In genomic region chr7:141478270-141478748, GRCm38 (mm10) we compare ENCODE assay signal across 12 mouse cellular contexts. TPM values are rescaled to one million over a fixed set of nuclear protein-coding genes. Genes with fewer than 3 reads are reported as not detected.
DNase-seq lines count a peak whose midpoint lies in the region; ATAC-seq and TF ChIP-seq lines count a peak whose summit lies in the region.
"Had no signal": no experiment of that assay in that cellular context is flagged by ENCODE, and none has a peak within 500 bp of the region (broad histone marks: within the 10 kb centered on the region; RNA-seq: fewer than 3 reads in every experiment).

No protein-coding gene starts in this region.

- TF ChIP-seq CTCF in gastrocnemius, adult 2 months (IDR thresholded peaks at IDR 0.05) = no peak
- TF ChIP-seq CTCF in lung, postnatal 0 days (IDR thresholded peaks at IDR 0.05) = no peak
- no peak for TF ChIP-seq CTCF in heart, postnatal 0 days (IDR thresholded peaks at IDR 0.05; ENCODE audit: low read depth)

- peak overlapping the region; percentile 97 for H3K4me3 ChIP-seq in gastrocnemius, adult 2 months
- no peak overlapping the region for H3K4me3 ChIP-seq in lung, postnatal 0 days (ENCODE audit: low read depth, low read length)
- no peak overlapping the region for H3K4me3 ChIP-seq in heart, postnatal 0 days (ENCODE audit: low read depth, low read length)
- no peak overlapping the region for H3K4me3 ChIP-seq in neural tube, embryonic 15.5 days (replicated peaks)
- H3K4me3 ChIP-seq: forebrain, embryonic 13.5 days had no signal

- H3K36me3 ChIP-seq in lung, postnatal 0 days (ENCODE audit: insufficient read depth, low read length) = no peaks in the 10 kb centered on the region
- H3K36me3 ChIP-seq in heart, postnatal 0 days (replicated peaks; ENCODE audit: control insufficient read depth, insufficient read depth, low read length) = no peaks in the 10 kb centered on the region
- no peaks in the 10 kb centered on the region for H3K36me3 ChIP-seq in neural tube, embryonic 15.5 days

- intact Hi-C loops in gastrocnemius, adult 2 months (cut with DNase I) = no loop called here

- 42% methylated on average over 5 of the region's 5 CpGs for WGBS in lung, postnatal 0 days
- WGBS in heart, postnatal 0 days = 42% methylated on average over 5 of the region's 5 CpGs
- WGBS in neural tube, embryonic 15.5 days = 77% methylated on average over 5 of the region's 5 CpGs

- H3K9me3 ChIP-seq in lung, postnatal 0 days (ENCODE audit: low read length) = no peaks in the 10 kb centered on the region
- H3K9me3 ChIP-seq in heart, postnatal 0 days (replicated peaks; ENCODE audit: control insufficient read depth, low read length) = no peaks in the 10 kb centered on the region
- no peaks in the 10 kb centered on the region for H3K9me3 ChIP-seq in neural tube, embryonic 15.5 days (replicated peaks)
- H3K9me3 ChIP-seq: forebrain, embryonic 13.5 days had no signal

- H3K4me1 ChIP-seq in lung, postnatal 0 days (ENCODE audit: insufficient read depth, low read depth, low read length) = peaks cover 45% of the 10 kb centered on the region
- H3K4me1 ChIP-seq in heart, postnatal 0 days (ENCODE audit: control insufficient read depth, insufficient read depth) = peaks cover 56% of the 10 kb centered on the region
- H3K4me1 ChIP-seq in neural tube, embryonic 15.5 days = peaks cover 63% of the 10 kb centered on the region

- TF ChIP-seq EP300 in lung, postnatal 0 days (IDR thresholded peaks at IDR 0.05) = no peak
- no peak for TF ChIP-seq EP300 in heart, postnatal 0 days (IDR thresholded peaks at IDR 0.05; ENCODE audit: low read depth)

- H3K27me3 ChIP-seq in lung, postnatal 0 days (replicated peaks; ENCODE audit: insufficient read depth, low read length) = 0 out of 2 replicates have a peak, but pooled peaks cover 3% of the 10 kb centered on the region
- no peaks in the 10 kb centered on the region; the same call in 1 of the 2 replicates for H3K27me3 ChIP-seq in heart, postnatal 0 days (ENCODE audit: control insufficient read depth, insufficient read depth, low read length)
- peaks cover 12% of the 10 kb centered on the region for H3K27me3 ChIP-seq in neural tube, embryonic 15.5 days (replicated peaks)

- H3K27ac ChIP-seq in gastrocnemius, adult 2 months = peak overlapping the region; percentile 98
- H3K27ac ChIP-seq in lung, postnatal 0 days (ENCODE audit: low read length) = peak overlapping the region; percentile 98
- peak overlapping the region; percentile 96 for H3K27ac ChIP-seq in heart, postnatal 0 days (ENCODE audit: low read depth)
- no peak overlapping the region for H3K27ac ChIP-seq in neural tube, embryonic 15.5 days (replicated peaks)
- H3K27ac ChIP-seq: forebrain, embryonic 13.5 days had no signal

- no peak for ATAC-seq in lung, postnatal 0 days
- no peak for ATAC-seq in heart, postnatal 0 days (ENCODE audit: insufficient read depth, low read depth)
- no peak for ATAC-seq in neural tube, embryonic 15.5 days (ENCODE audit: low FRiP score)
- ATAC-seq in cerebellum, adult (ENCODE audit: insufficient number of reproducible peaks, low FRiP score, low TSS enrichment) = no peak
- ATAC-seq: CD4-positive, CD25-positive, alpha-beta regulatory T cell, adult 4 months; forebrain, embryonic 13.5 days had no signal

- no peak overlapping the region; the same call in 1 of the 2 replicates for H3K4me2 ChIP-seq in lung, postnatal 0 days (replicated peaks; ENCODE audit: low read depth, low read length)
- H3K4me2 ChIP-seq in heart, postnatal 0 days (ENCODE audit: low read depth, low read length) = 0 out of 2 replicates have a peak overlapping the region, but pooled peaks have one; percentile 93
- 0 out of 2 replicates have a peak overlapping the region, but pooled peaks have one; percentile 1 for H3K4me2 ChIP-seq in neural tube, embryonic 15.5 days
- H3K4me2 ChIP-seq: forebrain, embryonic 13.5 days had no signal

- no peak overlapping the region; the same call in 1 of the 2 replicates for H3K9ac ChIP-seq in lung, postnatal 0 days (replicated peaks; ENCODE audit: low read depth)
- no peak overlapping the region for H3K9ac ChIP-seq in heart, postnatal 0 days (replicated peaks; ENCODE audit: low read depth, low read length)
- H3K9ac ChIP-seq in neural tube, embryonic 15.5 days (replicated peaks) = no peak overlapping the region
- H3K9ac ChIP-seq: forebrain, embryonic 13.5 days had no signal

- peak; percentile 45 for DNase-seq in gastrocnemius, adult 2 months
- no peak for DNase-seq in gastrocnemius, postnatal 10 days
- no peak for DNase-seq in lung, postnatal 0 days (ENCODE audit: low spot score)
- DNase-seq in lung, postnatal 25 days (ENCODE audit: low spot score) = no peak
- no peak for DNase-seq in heart, postnatal 0 days (ENCODE audit: low spot score)
- no peak for DNase-seq in embryo, embryonic 10.5 days (ENCODE audit: low spot score)
- DNase-seq: cerebellum, adult 9-10 months; lung, postnatal 36 days had no signal

RNA-seq across cellular contexts. Expression of gene Tspan4, which starts 3.3 kb away (rescaled TPM):
- total RNA-seq in gastrocnemius, adult 2 months (2021) = 1 to 10 TPM; 7.6 to 8.2 TPM
- total RNA-seq in gastrocnemius, postnatal 10 days (2021) = 10 to 100 TPM; 18.6 to 21.0 TPM
- polyA plus RNA-seq in lung, postnatal 0 days (2015; fragmentation: Nextera tagmentation; extraction: Ambion mirVana) = 100 and 107 TPM in 2 replicates
- 84.2 and 87.8 TPM in 2 replicates for total RNA-seq in heart, postnatal 0 days (2014; rRNA removed; ENCODE audit: low replicate concordance)
- 72.2 and 72.3 TPM in 2 replicates for polyA plus RNA-seq in heart, postnatal 0 days (2015; fragmentation: Nextera tagmentation; extraction: Ambion mirVana)
- 73.0 and 77.3 TPM in 2 replicates for polyA plus RNA-seq in neural tube, embryonic 15.5 days (2015; fragmentation: Nextera tagmentation; extraction: Ambion mirVana)

RNA-seq across cellular contexts. Expression of gene Polr2l, which starts 3.4 kb away (rescaled TPM):
- 10 to 100 TPM; 55.5 to 58.8 TPM for total RNA-seq in gastrocnemius, adult 2 months (2021)
- 10 to 100 TPM; 43.4 to 49.0 TPM for total RNA-seq in gastrocnemius, postnatal 10 days (2021)
- polyA plus RNA-seq in lung, postnatal 0 days (2015; fragmentation: Nextera tagmentation; extraction: Ambion mirVana) = 48.0 and 50.5 TPM in 2 replicates
- 17.4 and 32.3 TPM in 2 replicates for total RNA-seq in heart, postnatal 0 days (2014; rRNA removed; ENCODE audit: low replicate concordance)
- 77.6 and 81.3 TPM in 2 replicates for polyA plus RNA-seq in heart, postnatal 0 days (2015; fragmentation: Nextera tagmentation; extraction: Ambion mirVana)
- 85.3 and 89.8 TPM in 2 replicates for polyA plus RNA-seq in neural tube, embryonic 15.5 days (2015; fragmentation: Nextera tagmentation; extraction: Ambion mirVana)

RNA-seq across cellular contexts. Expression of gene Cd151, which starts 11.1 kb away (rescaled TPM):
- 10 to 100 TPM; 83.2 to 90.2 TPM for total RNA-seq in gastrocnemius, adult 2 months (2021)
- total RNA-seq in gastrocnemius, postnatal 10 days (2021) = 10 to 100 TPM; 77.7 to 88.5 TPM
- 45.1 and 49.6 TPM in 2 replicates for polyA plus RNA-seq in lung, postnatal 0 days (2015; fragmentation: Nextera tagmentation; extraction: Ambion mirVana)
- total RNA-seq in heart, postnatal 0 days (2014; rRNA removed; ENCODE audit: low replicate concordance) = 288 and 323 TPM in 2 replicates
- 37.8 and 39.7 TPM in 2 replicates for polyA plus RNA-seq in heart, postnatal 0 days (2015; fragmentation: Nextera tagmentation; extraction: Ambion mirVana)
- 23.7 and 25.1 TPM in 2 replicates for polyA plus RNA-seq in neural tube, embryonic 15.5 days (2015; fragmentation: Nextera tagmentation; extraction: Ambion mirVana)

RNA-seq across cellular contexts. Expression of gene Cracr2b, which starts 17.4 kb away (rescaled TPM):
- total RNA-seq in gastrocnemius, adult 2 months (2021) = 1 to 10 TPM; 6.1 to 6.3 TPM
- total RNA-seq in gastrocnemius, postnatal 10 days (2021) = 1 to 10 TPM; 8.6 to 9.9 TPM
- polyA plus RNA-seq in lung, postnatal 0 days (2015; fragmentation: Nextera tagmentation; extraction: Ambion mirVana) = 74.9 and 82.0 TPM in 2 replicates
- 6.2 and 134 TPM in 2 replicates for total RNA-seq in heart, postnatal 0 days (2014; rRNA removed; ENCODE audit: low replicate concordance)
- 23.9 and 24.2 TPM in 2 replicates for polyA plus RNA-seq in heart, postnatal 0 days (2015; fragmentation: Nextera tagmentation; extraction: Ambion mirVana)
- polyA plus RNA-seq in neural tube, embryonic 15.5 days (2015; fragmentation: Nextera tagmentation; extraction: Ambion mirVana) = 7.1 and 9.6 TPM in 2 replicates
- polyA plus RNA-seq: CD4-positive, CD25-positive, alpha-beta regulatory T cell, adult 4 months had no signal

RNA-seq across cellular contexts. Expression of gene Pnpla2, which starts 23.3 kb away (rescaled TPM):
- total RNA-seq in gastrocnemius, adult 2 months (2021) = 100 to 1,000 TPM; 345 to 348 TPM
- 100 to 1,000 TPM; 119 to 151 TPM for total RNA-seq in gastrocnemius, postnatal 10 days (2021)
- 96.0 and 116 TPM in 2 replicates for polyA plus RNA-seq in lung, postnatal 0 days (2015; fragmentation: Nextera tagmentation; extraction: Ambion mirVana)
- 47.9 and 63.8 TPM in 2 replicates for total RNA-seq in heart, postnatal 0 days (2014; rRNA removed; ENCODE audit: low replicate concordance)
- 157 and 159 TPM in 2 replicates for polyA plus RNA-seq in heart, postnatal 0 days (2015; fragmentation: Nextera tagmentation; extraction: Ambion mirVana)
- polyA plus RNA-seq in neural tube, embryonic 15.5 days (2015; fragmentation: Nextera tagmentation; extraction: Ambion mirVana) = 17.2 and 25.7 TPM in 2 replicates
